Mouse (Mus musculus) naive thymus-derived CD4-positive, alpha-beta T cell, adult 2 months (primary cell): ENCODE measurements around the gene Banp.

Source experiments
- DNase-seq: peaks from one replicate; pipeline ENCODE4 v3.0.0-alpha.2; 2011; ENCODE audit warnings: low read depth

Gene Banp

GRCm38 (mm10) chr8:121950749-121951655 is 1.5 kb downstream of the Banp start:
- peak; percentile 70 for DNase-seq

GRCm38 (mm10) chr8:121951656-121952009 is 2.1 kb downstream of the Banp start:
- DNase-seq, result no peak

- no peak for DNase-seq
These were observed 2.6 kb downstream of the Banp start for GRCm38 (mm10) chr8:121952122-121952521.

- DNase-seq, result no peak
These were observed 3.2 kb downstream of the Banp start for GRCm38 (mm10) chr8:121952800-121953199.

- no peak for DNase-seq
These were observed 4.4 kb downstream of the Banp start for GRCm38 (mm10) chr8:121953821-121954545.

- no peak for DNase-seq
These were observed 5.5 kb downstream of the Banp start for GRCm38 (mm10) chr8:121954981-121955555.

GRCm38 (mm10) chr8:121955825-121956500 is 6.4 kb downstream of the Banp start:
- no peak for DNase-seq

GRCm38 (mm10) chr8:121958395-121958794 is 8.8 kb downstream of the Banp start:
- DNase-seq, result no peak

- no peak for DNase-seq
These were observed 13.3 kb downstream of the Banp start for GRCm38 (mm10) chr8:121962892-121963291.

- peak; percentile 20 for DNase-seq
These were observed 15.4 kb downstream of the Banp start for GRCm38 (mm10) chr8:121964716-121965512.

GRCm38 (mm10) chr8:121966110-121966509 is 16.6 kb downstream of the Banp start:
- no peak for DNase-seq

GRCm38 (mm10) chr8:121966714-121967448 is 17.3 kb downstream of the Banp start:
- no peak for DNase-seq

GRCm38 (mm10) chr8:121967977-121968376 is 18.4 kb downstream of the Banp start:
- DNase-seq, result no peak

- DNase-seq, result no peak
These were observed 19.0 kb downstream of the Banp start for GRCm38 (mm10) chr8:121968542-121968941.

GRCm38 (mm10) chr8:121970225-121970624 is 20.7 kb downstream of the Banp start:
- no peak for DNase-seq

- no peak for DNase-seq
These were observed 22.0 kb downstream of the Banp start for GRCm38 (mm10) chr8:121971488-121972058.

- DNase-seq, result no peak
These were observed 24.4 kb downstream of the Banp start for GRCm38 (mm10) chr8:121973906-121974305.

- DNase-seq, result peak; percentile 39
These were observed 28.5 kb downstream of the Banp start for GRCm38 (mm10) chr8:121977819-121978590.

- no peak for DNase-seq
These were observed 29.1 kb downstream of the Banp start for GRCm38 (mm10) chr8:121978670-121979069.
